Comparison of ENCODE assay signal across 8 mouse cellular contexts in the genomic region with DNA sequence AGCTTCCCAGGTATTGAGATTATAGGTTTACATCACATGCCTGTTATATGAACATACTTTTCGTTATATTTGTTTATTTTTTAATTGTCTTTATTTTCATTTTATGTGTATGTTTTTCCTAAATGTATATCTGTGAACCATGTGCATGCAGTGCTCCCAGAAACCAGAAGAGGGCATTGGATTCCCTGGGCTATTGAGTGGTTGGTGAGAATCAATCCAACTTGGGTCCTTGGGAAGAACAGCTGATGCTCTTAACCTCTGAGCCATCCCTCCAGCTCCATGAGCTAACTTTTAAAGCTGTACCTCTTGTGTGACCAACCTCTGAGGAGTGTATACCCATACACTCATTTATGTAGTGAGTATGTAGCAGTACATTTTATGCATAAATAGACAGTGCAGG. TPM values are rescaled to one million over a fixed set of nuclear protein-coding genes. Genes with fewer than 3 reads are reported as not detected.
DNase-seq lines count a peak whose midpoint lies in the region; ATAC-seq lines count a peak whose summit lies in the region.

No protein-coding gene starts in this region.

- no peak overlapping the region for H3K27ac ChIP-seq in heart, embryonic 11.5 days (ENCODE audit: low read depth, low read length)
- H3K27ac ChIP-seq in midbrain, embryonic 13.5 days, result no peak overlapping the region
- H3K27ac ChIP-seq in midbrain, embryonic 15.5 days, result no peak overlapping the region

- no peaks in the 10 kb centered on the region for H3K27me3 ChIP-seq in heart, embryonic 11.5 days (ENCODE audit: control insufficient read depth, insufficient read depth, low read length)
- no peaks in the 10 kb centered on the region for H3K27me3 ChIP-seq in midbrain, embryonic 13.5 days
- no peaks in the 10 kb centered on the region for H3K27me3 ChIP-seq in midbrain, embryonic 15.5 days (replicated peaks)

- 66% methylated on average over 1 of the region's 1 CpGs for WGBS in heart, embryonic 11.5 days (ENCODE audit: insufficient replicate concordance)
- WGBS in midbrain, embryonic 13.5 days, result 88% methylated on average over 1 of the region's 1 CpGs
- 74% methylated on average over 1 of the region's 1 CpGs for WGBS in midbrain, embryonic 15.5 days

- no peak overlapping the region for H3K4me2 ChIP-seq in heart, embryonic 11.5 days
- H3K4me2 ChIP-seq in midbrain, embryonic 13.5 days (replicated peaks), result no peak overlapping the region
- H3K4me2 ChIP-seq in midbrain, embryonic 15.5 days, result no peak overlapping the region

- H3K4me3 ChIP-seq in heart, embryonic 11.5 days (ENCODE audit: low read depth, low read length), result no peak overlapping the region
- no peak overlapping the region for H3K4me3 ChIP-seq in midbrain, embryonic 13.5 days (replicated peaks)
- H3K4me3 ChIP-seq in midbrain, embryonic 15.5 days, result no peak overlapping the region

- H3K9me3 ChIP-seq in heart, embryonic 11.5 days (replicated peaks; ENCODE audit: control insufficient read depth, low read length), result no peaks in the 10 kb centered on the region
- no peaks in the 10 kb centered on the region for H3K9me3 ChIP-seq in midbrain, embryonic 13.5 days
- H3K9me3 ChIP-seq in midbrain, embryonic 15.5 days, result no peaks in the 10 kb centered on the region

- H3K9ac ChIP-seq in heart, embryonic 11.5 days (ENCODE audit: low read depth, low read length), result no peak overlapping the region
- no peak overlapping the region for H3K9ac ChIP-seq in midbrain, embryonic 13.5 days (replicated peaks)
- H3K9ac ChIP-seq in midbrain, embryonic 15.5 days, result no peak overlapping the region

- peaks cover 9% of the 10 kb centered on the region; the same call in 1 of the 2 replicates for H3K4me1 ChIP-seq in heart, embryonic 11.5 days (ENCODE audit: control insufficient read depth, insufficient read depth, low read length)
- H3K4me1 ChIP-seq in midbrain, embryonic 13.5 days (replicated peaks), result no peaks in the 10 kb centered on the region
- no peaks in the 10 kb centered on the region for H3K4me1 ChIP-seq in midbrain, embryonic 15.5 days

- no peak for ATAC-seq in heart, embryonic 11.5 days (replicated peaks; ENCODE audit: insufficient number of reproducible peaks, low FRiP score, low TSS enrichment)
- 0 out of 2 replicates have a peak, but pooled peaks have one; percentile 30 for ATAC-seq in midbrain, embryonic 13.5 days
- ATAC-seq in midbrain, embryonic 15.5 days (replicated peaks), result no peak
- ATAC-seq in megakaryocyte-erythroid progenitor cell, adult 5-6 weeks (replicated peaks; ENCODE audit: low FRiP score, low TSS enrichment, poor library complexity, severe bottlenecking), result peak; percentile 72; the same call in 1 of the 2 replicates

- H3K36me3 ChIP-seq in heart, embryonic 11.5 days (ENCODE audit: control insufficient read depth, insufficient read depth, low read length), result peaks cover 17% of the 10 kb centered on the region
- H3K36me3 ChIP-seq in midbrain, embryonic 13.5 days, result peaks cover 48% of the 10 kb centered on the region
- H3K36me3 ChIP-seq in midbrain, embryonic 15.5 days (replicated peaks), result peaks cover 20% of the 10 kb centered on the region; the same call in 1 of the 2 replicates

- DNase-seq in heart, adult 11 months, result peak; percentile 81
- peak; percentile 40 for DNase-seq in brain, adult 2 months (ENCODE audit: low read depth, low spot score)
- DNase-seq in adrenal gland, postnatal 25 days, result no peak
- no peak for DNase-seq in urinary bladder, postnatal 25 days (ENCODE audit: low spot score)

RNA-seq across cellular contexts. Expression of gene Adora2a, which starts 39.2 kb away (rescaled TPM):
- 3.3 and 4.8 TPM in 2 replicates for polyA plus RNA-seq in heart, embryonic 11.5 days (2014; fragmentation: Nextera tagmentation; extraction: Ambion mirVana)
- 2.6 and 3.0 TPM in 2 replicates for polyA plus RNA-seq in midbrain, embryonic 13.5 days (2015; fragmentation: Nextera tagmentation; extraction: Ambion mirVana)
- 3.8 and 4.0 TPM in 2 replicates for polyA plus RNA-seq in midbrain, embryonic 15.5 days (2015; fragmentation: Nextera tagmentation; extraction: Ambion mirVana)
- total RNA-seq in megakaryocyte-erythroid progenitor cell, adult 5-6 weeks (2014; fragmentation: Nextera tagmentation), result 0.09 and 0.67 TPM in 2 replicates
- 0.28 and 0.88 TPM in 2 replicates for total RNA-seq in megakaryocyte-erythroid progenitor cell, adult 5-6 weeks (2017)
- 3.4 and 4.3 TPM in 2 replicates for total RNA-seq in adrenal gland, postnatal 25 days (2021)

Comparison
In these comparisons a context has a peak if more than half of its experiments do, and no peak if none do; other contexts are left out.
1. ATAC-seq: peak in midbrain, embryonic 13.5 days (single experiment) and megakaryocyte-erythroid progenitor cell, adult 5-6 weeks (single experiment); none in heart, embryonic 11.5 days (single experiment) and midbrain, embryonic 15.5 days (single experiment).
2. DNase-seq: peak in heart, adult 11 months (single experiment) and brain, adult 2 months (single experiment); none in adrenal gland, postnatal 25 days (single experiment) and urinary bladder, postnatal 25 days (single experiment).